Mouse (Mus musculus): ENCODE results near the gene Cntrl.

DNA sequence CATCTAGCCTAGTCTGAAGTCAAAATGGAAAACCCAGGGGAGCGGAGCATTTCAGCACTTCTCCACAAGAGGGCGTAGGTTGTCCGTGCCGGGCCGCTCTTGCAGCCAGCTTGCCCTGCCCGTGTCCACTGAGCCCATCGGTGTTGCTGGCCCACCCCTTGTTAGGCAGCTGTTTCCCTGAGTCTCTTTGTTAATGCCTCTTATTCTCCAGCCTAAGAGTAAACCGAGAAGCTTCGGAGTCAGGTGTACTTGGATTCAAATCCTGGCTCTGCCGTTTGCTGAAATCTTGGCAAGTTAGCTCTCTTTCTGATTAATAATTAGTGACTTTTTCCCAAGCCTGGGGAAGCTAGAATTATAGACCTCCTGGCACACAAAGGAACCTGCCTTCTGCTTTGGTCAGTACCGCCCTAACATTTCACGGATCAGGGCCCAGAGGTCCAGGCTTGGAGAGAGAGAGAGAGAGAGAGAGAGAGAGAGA, 105.6 kb downstream of the Cntrl start:
- TF ChIP-seq MAFK (IDR thresholded peaks at IDR 0.05; ENCODE audit: insufficient read depth, low read depth, low read length) (no peak), CHD2 (IDR thresholded peaks at IDR 0.05; ENCODE audit: low read depth, low read length) (no peak), ZNF384 (IDR thresholded peaks at IDR 0.05; ENCODE audit: low read depth, low read length) (no peak)
